Mouse (Mus musculus) erythroblast, embryonic 14.5 days (primary cell): ENCODE measurements around the gene Pla1a.

Experiments used
- GATA1 ChIP-seq: IDR thresholded peaks from 2 replicates; pipeline ENCODE4 v1.6.1; 2012; ENCODE audit warnings: low read length, inconsistent platforms, mixed read lengths
- TAL1 ChIP-seq: IDR thresholded peaks from 3 replicates; pipeline ENCODE4 v1.6.1; 2012; ENCODE audit warnings: low read length, inconsistent platforms, mixed read lengths

DNA sequence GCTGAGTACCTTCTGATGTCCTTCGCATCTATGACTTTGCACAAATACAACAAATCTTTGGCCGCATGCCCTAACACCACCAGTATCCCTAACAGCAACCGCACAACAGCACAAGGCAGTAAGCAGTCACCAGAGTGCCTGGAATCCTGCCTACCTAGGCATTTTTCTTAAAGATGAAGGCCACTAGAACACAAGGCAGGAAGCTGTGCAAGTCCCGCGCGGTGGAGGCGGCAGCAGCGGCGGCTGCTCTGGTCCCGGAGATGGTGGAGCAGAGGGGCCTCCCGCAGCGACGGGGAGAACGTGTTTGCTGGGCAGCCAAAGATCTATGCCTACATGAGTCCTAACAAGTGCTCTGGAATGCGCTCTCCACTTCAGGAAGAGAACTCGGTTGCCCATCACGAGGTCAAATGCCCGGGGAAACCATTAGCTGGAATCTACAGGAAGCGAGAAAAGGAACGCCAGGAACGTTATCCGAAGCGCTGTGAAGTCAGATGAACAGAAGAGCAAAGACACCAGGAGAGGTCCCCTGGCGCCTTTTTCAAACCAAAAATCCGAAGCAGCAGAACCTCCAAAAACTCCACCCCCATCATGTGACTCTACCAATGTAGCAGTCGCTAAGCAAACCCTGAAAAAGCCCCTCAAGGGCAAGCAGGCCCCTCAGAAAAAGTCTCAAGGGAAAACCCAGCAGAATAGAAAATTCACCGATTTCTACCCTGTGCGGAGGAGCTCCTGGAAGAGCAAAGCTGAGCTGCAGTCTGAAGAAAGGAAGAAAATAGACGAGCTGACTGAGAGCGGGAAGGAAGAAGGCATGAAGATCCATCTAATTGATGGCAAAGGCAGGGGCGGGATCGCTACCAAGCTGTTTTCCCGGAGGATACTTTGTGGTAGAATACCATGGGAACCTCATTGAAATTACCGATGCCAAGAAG lies 43.6 kb upstream of the Pla1a start:
- TF ChIP-seq GATA1 (no peak), TAL1 (no peak)
